Mouse (Mus musculus) myocyte (in vitro differentiated cells): ENCODE data around the gene Egfl7. TPM values are rescaled to one million over a fixed set of nuclear protein-coding genes. Genes with fewer than 3 reads are reported as not detected.

Source experiments
- H3K27me3 ChIP-seq: one replicate; pipeline ENCODE4 v1.6.1; 2011; ENCODE audit not compliant: control insufficient read depth, insufficient read depth, insufficient read length
- H3K36me3 ChIP-seq: one replicate; pipeline ENCODE4 v1.6.1; 2011; ENCODE audit not compliant: control insufficient read depth, insufficient read depth
- H3K4me2 ChIP-seq: one replicate; pipeline ENCODE4 v1.6.1; 2011; ENCODE audit warnings: low read depth, control low read depth
- H3K4me3 ChIP-seq: one replicate; pipeline ENCODE4 v1.5.1; 2011; ENCODE audit warnings: mild to moderate bottlenecking, control low read depth, moderate library complexity
- H3K79me2 ChIP-seq: one replicate; pipeline ENCODE4 v1.6.1; 2011; ENCODE audit not compliant: control insufficient read depth, insufficient read depth
- H3ac ChIP-seq: one replicate; pipeline ENCODE4 v1.6.1; 2011; ENCODE audit not compliant: control insufficient read depth, insufficient read length
- CEBPB ChIP-seq: IDR thresholded peaks from 2 replicates; pipeline ENCODE4 v1.6.1; 2011; ENCODE audit warnings: mild to moderate bottlenecking, moderate library complexity; ENCODE audit not compliant: poor library complexity, insufficient read depth, severe bottlenecking
- E2F4 ChIP-seq: IDR thresholded peaks from one replicate; pipeline ENCODE4 v1.6.1; 2011; ENCODE audit warnings: mild to moderate bottlenecking, control low read depth, moderate library complexity; ENCODE audit not compliant: insufficient read depth
- MAX ChIP-seq: IDR thresholded peaks from one replicate; pipeline ENCODE4 v1.6.1; 2011; ENCODE audit warnings: low read depth, mild to moderate bottlenecking, control low read depth
- MYOD1 ChIP-seq, 3 experiments: IDR thresholded peaks; one replicate each; pipeline ENCODE4 v1.6.1; 2011; ENCODE audit warnings: control low read depth in 2 of 3, low read depth in 2 of 3, mild to moderate bottlenecking in 2 of 3, moderate library complexity in 1 of 3; ENCODE audit not compliant: insufficient read length in 2 of 3, control insufficient read depth in 1 of 3
- MYOG ChIP-seq, 3 experiments: IDR thresholded peaks; one replicate each; pipeline ENCODE4 v1.6.1; 2011; ENCODE audit warnings: control low read depth in 2 of 3, low read depth in 2 of 3, mild to moderate bottlenecking in 2 of 3; ENCODE audit not compliant: insufficient read length in 2 of 3, control insufficient read depth in 1 of 3, insufficient read depth in 1 of 3
- POLR2A ChIP-seq: IDR thresholded peaks from one replicate; pipeline ENCODE4 v1.6.1; 2011; ENCODE audit warnings: low read depth, mild to moderate bottlenecking, control low read depth, moderate library complexity; ENCODE audit not compliant: insufficient read length
- POLR2AphosphoS2 ChIP-seq: IDR thresholded peaks from one replicate; pipeline ENCODE4 v1.6.1; 2011; ENCODE audit warnings: low read depth, control low read depth; ENCODE audit not compliant: insufficient read length
- REST ChIP-seq: IDR thresholded peaks from one replicate; pipeline ENCODE4 v1.6.1; 2011; ENCODE audit warnings: mild to moderate bottlenecking, control low read depth, moderate library complexity; ENCODE audit not compliant: insufficient read depth, insufficient read length
- SRF ChIP-seq: IDR thresholded peaks from one replicate; pipeline ENCODE4 v1.6.1; 2011; ENCODE audit warnings: low read depth; ENCODE audit not compliant: control insufficient read depth, insufficient read length
- TCF12 ChIP-seq: IDR thresholded peaks from one replicate; pipeline ENCODE4 v1.6.1; 2011; ENCODE audit warnings: mild to moderate bottlenecking, control low read depth; ENCODE audit not compliant: poor library complexity, insufficient read depth, severe bottlenecking
- TCF3 ChIP-seq: IDR thresholded peaks from one replicate; pipeline ENCODE4 v1.6.1; 2011; ENCODE audit warnings: low read depth, control low read depth; ENCODE audit not compliant: insufficient read length
- USF1 ChIP-seq: IDR thresholded peaks from one replicate; pipeline ENCODE4 v1.6.1; 2011; ENCODE audit warnings: low read depth, mild to moderate bottlenecking, control low read depth, moderate library complexity
- polyA plus RNA-seq: library from polyadenylated mRNA; unstranded; fragments of >200 nt; fragmentation: generic; extraction: Trizol; gene quantifications from one replicate; pipeline ENCODE4 v1.2.1, GENCODE M21; 2012; ENCODE audit warnings: missing spikeins

The Egfl7 gene
- polyA plus RNA-seq, 1 experiment: 2.7 TPM

- Histone ChIP-seq H3K4me3 (no peak overlapping the region), H3K79me2 (no peaks in the 10 kb centered on the region), H3ac (no peak overlapping the region), H3K4me2 (no peak overlapping the region), H3K27me3 (no peaks in the 10 kb centered on the region), H3K36me3 (no peaks in the 10 kb centered on the region)
- TF ChIP-seq USF1 (no peak), MYOG (IDR thresholded peaks at IDR 0.05; ENCODE audit: control insufficient read depth in 1 of 3, insufficient read depth in 1 of 3, insufficient read length in 2 of 3, low read depth in 2 of 3) (peak in 1 of 3 experiments; percentile 2)
These were observed 31.2 kb downstream of the Egfl7 start for GRCm38 (mm10) chr2:26611054-26611453.

DNA sequence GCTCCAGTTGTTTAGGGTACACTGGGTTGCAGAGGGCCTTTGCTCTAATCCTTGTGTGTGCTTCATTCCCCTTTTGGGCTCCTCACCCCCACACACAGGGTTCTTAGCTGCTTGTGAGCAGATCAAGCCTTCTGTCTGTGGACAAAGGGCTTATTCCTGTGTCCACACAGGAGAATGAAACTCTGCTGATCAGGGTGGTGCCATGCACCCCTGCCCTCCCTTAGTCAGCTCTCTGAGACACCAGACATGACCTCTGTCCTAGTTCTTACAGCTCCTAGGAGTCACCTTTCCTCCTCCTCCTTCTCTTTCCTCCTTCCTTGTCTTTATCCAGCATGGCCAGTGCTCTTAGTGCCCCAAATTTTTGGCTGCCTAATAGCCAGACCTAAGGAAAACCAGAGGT lies 32.1 kb downstream of the Egfl7 start:
- no peaks in the 10 kb centered on the region for H3K79me2 ChIP-seq
- no peak for TF ChIP-seq E2F4
- no peak for TF ChIP-seq POLR2A
- no peak for TF ChIP-seq TCF12
- TF ChIP-seq POLR2AphosphoS2: no peak
- no peak for TF ChIP-seq SRF
- TF ChIP-seq CEBPB: no peak
- TF ChIP-seq USF1: no peak
- no peak for TF ChIP-seq MAX
- no peak for TF ChIP-seq MYOD1 (IDR thresholded peaks at IDR 0.05; ENCODE audit: control insufficient read depth in 1 of 3, insufficient read length in 2 of 3, low read depth in 2 of 3)
- TF ChIP-seq MYOG (IDR thresholded peaks at IDR 0.05; ENCODE audit: control insufficient read depth in 1 of 3, insufficient read depth in 1 of 3, insufficient read length in 2 of 3, low read depth in 2 of 3): no peak
- H3K4me2 ChIP-seq: no peak overlapping the region
- no peaks in the 10 kb centered on the region for H3K27me3 ChIP-seq
- no peaks in the 10 kb centered on the region for H3K36me3 ChIP-seq
- no peak overlapping the region for H3K4me3 ChIP-seq
- no peak overlapping the region for H3ac ChIP-seq

DNA sequence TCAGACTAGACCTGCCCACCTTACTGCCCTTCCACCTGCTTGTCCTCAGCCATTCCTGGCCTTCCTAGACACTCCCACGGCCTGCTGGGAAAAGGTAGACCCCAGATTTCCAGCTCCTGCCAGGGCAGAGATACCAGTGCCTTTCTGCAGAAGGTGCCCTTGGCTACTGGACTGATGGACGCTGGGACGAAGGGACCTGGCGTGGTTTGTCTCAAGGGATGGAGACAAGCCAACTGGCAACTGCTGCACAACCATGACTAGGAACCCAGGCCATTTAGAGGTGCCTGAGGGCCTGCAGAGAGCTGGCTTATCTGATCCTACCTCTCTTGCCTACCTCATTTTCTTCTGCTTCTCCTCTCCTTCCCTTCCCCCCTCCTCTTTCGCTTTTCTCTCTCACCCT lies 35.1 kb downstream of the Egfl7 start:
- Histone ChIP-seq H3ac (no peak overlapping the region), H3K79me2 (no peaks in the 10 kb centered on the region), H3K4me2 (no peak overlapping the region), H3K4me3 (no peak overlapping the region), H3K36me3 (no peaks in the 10 kb centered on the region), H3K27me3 (peaks cover 10% of the 10 kb centered on the region)
- TF ChIP-seq POLR2AphosphoS2: no peak
- TF ChIP-seq TCF3: no peak
- TF ChIP-seq USF1: no peak
- no peak for TF ChIP-seq TCF12
- no peak for TF ChIP-seq POLR2A
- TF ChIP-seq MAX: no peak
- no peak for TF ChIP-seq MYOD1 (IDR thresholded peaks at IDR 0.05; ENCODE audit: control insufficient read depth in 1 of 3, insufficient read length in 2 of 3, low read depth in 2 of 3)
- TF ChIP-seq MYOG (IDR thresholded peaks at IDR 0.05; ENCODE audit: control insufficient read depth in 1 of 3, insufficient read depth in 1 of 3, insufficient read length in 2 of 3, low read depth in 2 of 3): no peak
- TF ChIP-seq CEBPB: no peak
- TF ChIP-seq REST: no peak
- no peak for TF ChIP-seq E2F4
- TF ChIP-seq SRF: no peak

- Histone ChIP-seq H3K36me3 (no peaks in the 10 kb centered on the region), H3K4me3 (no peak overlapping the region), H3K4me2 (no peak overlapping the region), H3ac (no peak overlapping the region), H3K79me2 (no peaks in the 10 kb centered on the region), H3K27me3 (peaks cover 10% of the 10 kb centered on the region)
- no peak for TF ChIP-seq POLR2AphosphoS2
- TF ChIP-seq POLR2A: no peak
- no peak for TF ChIP-seq MAX
- no peak for TF ChIP-seq MYOD1 (IDR thresholded peaks at IDR 0.05; ENCODE audit: control insufficient read depth in 1 of 3, insufficient read length in 2 of 3, low read depth in 2 of 3)
- no peak for TF ChIP-seq USF1
- TF ChIP-seq SRF: no peak
- no peak for TF ChIP-seq TCF12
- TF ChIP-seq CEBPB: no peak
These were observed 35.8 kb downstream of the Egfl7 start for GRCm38 (mm10) chr2:26615459-26616124.

- TF ChIP-seq TCF12 (no peak), SRF (no peak), POLR2AphosphoS2 (no peak), TCF3 (no peak), USF1 (no peak), E2F4 (no peak), MYOG (IDR thresholded peaks at IDR 0.05; ENCODE audit: control insufficient read depth in 1 of 3, insufficient read depth in 1 of 3, insufficient read length in 2 of 3, low read depth in 2 of 3) (no peak)
- H3K4me3 ChIP-seq: no peak overlapping the region
These were observed 37.5 kb downstream of the Egfl7 start for GRCm38 (mm10) chr2:26617331-26617730.

More at GRCm38 (mm10) chr2:26617331-26617730, 37.5 kb downstream of the Egfl7 start:
- Histone ChIP-seq H3K27me3 (peaks cover 10% of the 10 kb centered on the region), H3K79me2 (no peaks in the 10 kb centered on the region), H3K4me2 (no peak overlapping the region), H3K36me3 (no peaks in the 10 kb centered on the region), H3ac (no peak overlapping the region)
